Mouse (Mus musculus): ENCODE data around the gene Mboat2. TPM values are rescaled to one million over a fixed set of nuclear protein-coding genes. Genes with fewer than 3 reads are reported as not detected.

The Mboat2 gene
- polyA plus RNA-seq, 1 experiment from 2014 or later: 49.9 TPM

GRCm38 (mm10) chr12:24831964-24832427 lies 1.3 kb downstream of the Mboat2 start:
- Histone ChIP-seq H3K9ac (peak overlapping the region; percentile 98), H3K36me3 (no peaks in the 10 kb centered on the region), H3K9me3 (no peaks in the 10 kb centered on the region), H3K27me3 (no peaks in the 10 kb centered on the region), H3K4me3 (peak overlapping the region; percentile 90), H3K27ac (peak overlapping the region; percentile 89), H3K4me1 (peaks cover 33% of the 10 kb centered on the region), H3K4me2 (peak overlapping the region; percentile 80)
- ATAC-seq (ENCODE audit: insufficient number of reproducible peaks, insufficient read depth, low FRiP score, low TSS enrichment, low read depth): no peak
- WGBS: under 1% methylated on average over 32 of the region's 32 CpGs

- ATAC-seq (ENCODE audit: insufficient number of reproducible peaks, insufficient read depth, low FRiP score, low TSS enrichment, low read depth): no peak
Measured at GRCm38 (mm10) chr12:24832438-24832837, 1.8 kb downstream of the Mboat2 start.

GRCm38 (mm10) chr12:24837947-24838346 lies 7.3 kb downstream of the Mboat2 start:
- no peak overlapping the region for H3K4me2 ChIP-seq
- H3K4me3 ChIP-seq: no peak overlapping the region
- H3K9ac ChIP-seq: no peak overlapping the region
- no peak overlapping the region for H3K27ac ChIP-seq
- 74% methylated on average over 2 of the region's 2 CpGs for WGBS
- ATAC-seq (ENCODE audit: insufficient number of reproducible peaks, insufficient read depth, low FRiP score, low TSS enrichment, low read depth): no peak
- no peaks in the 10 kb centered on the region for H3K27me3 ChIP-seq
- no peaks in the 10 kb centered on the region for H3K9me3 ChIP-seq
- peaks cover 56% of the 10 kb centered on the region for H3K4me1 ChIP-seq
- no peaks in the 10 kb centered on the region for H3K36me3 ChIP-seq

More at GRCm38 (mm10) chr12:24832438-24832837, 1.8 kb downstream of the Mboat2 start:
- no peaks in the 10 kb centered on the region for H3K27me3 ChIP-seq
- peak overlapping the region; percentile 80 for H3K4me2 ChIP-seq
- peak overlapping the region; percentile 98 for H3K9ac ChIP-seq
- no peak overlapping the region for H3K27ac ChIP-seq
- H3K9me3 ChIP-seq: no peaks in the 10 kb centered on the region
- H3K4me1 ChIP-seq: peaks cover 36% of the 10 kb centered on the region
- WGBS: 21% methylated on average over 2 of the region's 2 CpGs
- H3K36me3 ChIP-seq: no peaks in the 10 kb centered on the region
- peak overlapping the region; percentile 90 for H3K4me3 ChIP-seq

GRCm38 (mm10) chr12:24841115-24841879 lies 10.6 kb downstream of the Mboat2 start:
- no peaks in the 10 kb centered on the region for H3K27me3 ChIP-seq
- no peaks in the 10 kb centered on the region for H3K9me3 ChIP-seq
- H3K36me3 ChIP-seq: no peaks in the 10 kb centered on the region
- H3K9ac ChIP-seq: no peak overlapping the region
- H3K4me2 ChIP-seq: 0 out of 2 replicates have a peak overlapping the region, but pooled peaks have one; percentile 20
- no peak for ATAC-seq (ENCODE audit: insufficient number of reproducible peaks, insufficient read depth, low FRiP score, low TSS enrichment, low read depth)
- H3K27ac ChIP-seq: peak overlapping the region; percentile 66; the same call in 1 of the 2 replicates
- 47% methylated on average over 9 of the region's 9 CpGs for WGBS
- H3K4me1 ChIP-seq: peaks cover 65% of the 10 kb centered on the region
- no peak overlapping the region for H3K4me3 ChIP-seq

- Histone ChIP-seq H3K9me3 (no peaks in the 10 kb centered on the region), H3K4me1 (peaks cover 59% of the 10 kb centered on the region), H3K4me2 (no peak overlapping the region), H3K27me3 (no peaks in the 10 kb centered on the region), H3K4me3 (no peak overlapping the region), H3K9ac (no peak overlapping the region), H3K36me3 (no peaks in the 10 kb centered on the region), H3K27ac (0 out of 2 replicates have a peak overlapping the region, but pooled peaks have one; percentile 29)
- 63% methylated on average over 11 of the region's 11 CpGs for WGBS
- no peak for ATAC-seq (ENCODE audit: insufficient number of reproducible peaks, insufficient read depth, low FRiP score, low TSS enrichment, low read depth)
Measured at GRCm38 (mm10) chr12:24842299-24842910, 11.7 kb downstream of the Mboat2 start.

GRCm38 (mm10) chr12:24843395-24844072 lies 12.9 kb downstream of the Mboat2 start:
- Histone ChIP-seq H3K4me3 (no peak overlapping the region), H3K4me1 (peaks cover 50% of the 10 kb centered on the region), H3K9ac (no peak overlapping the region), H3K9me3 (no peaks in the 10 kb centered on the region), H3K27me3 (no peaks in the 10 kb centered on the region), H3K4me2 (no peak overlapping the region), H3K27ac (no peak overlapping the region), H3K36me3 (no peaks in the 10 kb centered on the region)
- 72% methylated on average over 7 of the region's 7 CpGs for WGBS
- no peak for ATAC-seq (ENCODE audit: insufficient number of reproducible peaks, insufficient read depth, low FRiP score, low TSS enrichment, low read depth)

- 80% methylated on average over 4 of the region's 4 CpGs for WGBS
- H3K27ac ChIP-seq: no peak overlapping the region
- H3K4me3 ChIP-seq: no peak overlapping the region
- no peaks in the 10 kb centered on the region for H3K36me3 ChIP-seq
- no peaks in the 10 kb centered on the region for H3K9me3 ChIP-seq
- H3K27me3 ChIP-seq: no peaks in the 10 kb centered on the region
- peaks cover 47% of the 10 kb centered on the region for H3K4me1 ChIP-seq
- no peak overlapping the region for H3K4me2 ChIP-seq
- ATAC-seq (ENCODE audit: insufficient number of reproducible peaks, insufficient read depth, low FRiP score, low TSS enrichment, low read depth): no peak
- no peak overlapping the region for H3K9ac ChIP-seq
Measured at GRCm38 (mm10) chr12:24845344-24845743, 14.7 kb downstream of the Mboat2 start.

GRCm38 (mm10) chr12:24848107-24848506 lies 17.4 kb downstream of the Mboat2 start:
- no peak for ATAC-seq (ENCODE audit: insufficient number of reproducible peaks, insufficient read depth, low FRiP score, low TSS enrichment, low read depth)
- Histone ChIP-seq H3K9ac (no peak overlapping the region), H3K4me1 (peaks cover 23% of the 10 kb centered on the region), H3K4me2 (no peak overlapping the region), H3K27me3 (no peaks in the 10 kb centered on the region), H3K9me3 (no peaks in the 10 kb centered on the region), H3K36me3 (no peaks in the 10 kb centered on the region), H3K27ac (no peak overlapping the region), H3K4me3 (no peak overlapping the region)
- WGBS: 74% methylated on average over 5 of the region's 5 CpGs

GRCm38 (mm10) chr12:24857354-24857753 lies 26.7 kb downstream of the Mboat2 start:
- ATAC-seq (ENCODE audit: insufficient number of reproducible peaks, insufficient read depth, low FRiP score, low TSS enrichment, low read depth): no peak
- Histone ChIP-seq H3K9me3 (no peaks in the 10 kb centered on the region), H3K27ac (no peak overlapping the region), H3K9ac (no peak overlapping the region), H3K4me2 (no peak overlapping the region), H3K27me3 (no peaks in the 10 kb centered on the region), H3K4me3 (no peak overlapping the region), H3K4me1 (peaks cover 13% of the 10 kb centered on the region), H3K36me3 (no peaks in the 10 kb centered on the region)
- WGBS: 76% methylated on average over 5 of the region's 5 CpGs

GRCm38 (mm10) chr12:24859357-24859756 lies 28.7 kb downstream of the Mboat2 start:
- Histone ChIP-seq H3K4me3 (no peak overlapping the region), H3K36me3 (no peaks in the 10 kb centered on the region), H3K4me1 (peaks cover 19% of the 10 kb centered on the region), H3K27ac (no peak overlapping the region), H3K9ac (no peak overlapping the region), H3K4me2 (no peak overlapping the region), H3K27me3 (no peaks in the 10 kb centered on the region), H3K9me3 (no peaks in the 10 kb centered on the region)
- 50% methylated on average over 7 of the region's 7 CpGs for WGBS
- no peak for ATAC-seq (ENCODE audit: insufficient number of reproducible peaks, insufficient read depth, low FRiP score, low TSS enrichment, low read depth)

- H3K4me2 ChIP-seq: no peak overlapping the region
- no peaks in the 10 kb centered on the region for H3K27me3 ChIP-seq
- no peaks in the 10 kb centered on the region for H3K36me3 ChIP-seq
- peaks cover 22% of the 10 kb centered on the region for H3K4me1 ChIP-seq
- H3K4me3 ChIP-seq: no peak overlapping the region
- ATAC-seq (ENCODE audit: insufficient number of reproducible peaks, insufficient read depth, low FRiP score, low TSS enrichment, low read depth): no peak
- 83% methylated on average over 9 of the region's 9 CpGs for WGBS
- no peak overlapping the region for H3K27ac ChIP-seq
- H3K9me3 ChIP-seq: no peaks in the 10 kb centered on the region
- H3K9ac ChIP-seq: no peak overlapping the region
Measured at GRCm38 (mm10) chr12:24860436-24860835, 29.8 kb downstream of the Mboat2 start.
